Mouse (Mus musculus) frontal cortex, postnatal 36 days (tissue): ENCODE results near the gene Eml4.

Source experiments
- DNase-seq, 2 experiments: peaks; one replicate each; pipeline ENCODE4 v3.0.0; 2022; ENCODE audit warnings: low spot score in 2 of 2

Eml4 gene

GRCm38 (mm10) chr17:83350379-83351091 lies at the start of gene Eml4:
TSS of gene Eml4 (plus strand) at chr17:83350931.
- DNase-seq = peak; percentile 90 to 96

GRCm38 (mm10) chr17:83301433-83301832 lies 49.3 kb upstream of the Eml4 start:
- DNase-seq = no peak

GRCm38 (mm10) chr17:83304089-83304822 lies 46.5 kb upstream of the Eml4 start:
- DNase-seq = no peak

GRCm38 (mm10) chr17:83306964-83307640 lies 43.6 kb upstream of the Eml4 start:
- DNase-seq = no peak

GRCm38 (mm10) chr17:83307641-83308296 lies 43.0 kb upstream of the Eml4 start:
- DNase-seq = no peak

GRCm38 (mm10) chr17:83308451-83308850 lies 42.3 kb upstream of the Eml4 start:
- DNase-seq = no peak

- DNase-seq = no peak
Observed at GRCm38 (mm10) chr17:83309243-83309642, 41.5 kb upstream of the Eml4 start.

GRCm38 (mm10) chr17:83311806-83312205 lies 38.9 kb upstream of the Eml4 start:
- DNase-seq = no peak

GRCm38 (mm10) chr17:83312244-83312918 lies 38.4 kb upstream of the Eml4 start:
- peak; percentile 16 to 28 for DNase-seq

- no peak for DNase-seq
Observed at GRCm38 (mm10) chr17:83313046-83313689, 37.6 kb upstream of the Eml4 start.

GRCm38 (mm10) chr17:83315476-83315875 lies 35.3 kb upstream of the Eml4 start:
- no peak for DNase-seq

- DNase-seq = peak; percentile 32 to 36
Observed at GRCm38 (mm10) chr17:83322621-83323335, 28.0 kb upstream of the Eml4 start.

- DNase-seq = peak in 1 of 2 experiments; percentile 2
Observed at GRCm38 (mm10) chr17:83323410-83324268, 27.1 kb upstream of the Eml4 start.

- no peak for DNase-seq
Observed at GRCm38 (mm10) chr17:83324269-83324616, 26.5 kb upstream of the Eml4 start.

- DNase-seq = no peak
Observed at GRCm38 (mm10) chr17:83335183-83335584, 15.5 kb upstream of the Eml4 start.

- no peak for DNase-seq
Observed at GRCm38 (mm10) chr17:83337051-83337898, 13.5 kb upstream of the Eml4 start.

GRCm38 (mm10) chr17:83339368-83340085 lies 11.2 kb upstream of the Eml4 start:
- DNase-seq = no peak
